ENCODE assay signal across 10 mouse cellular contexts in genomic region chr8:121200979-121201378, GRCm38 (mm10).
A peak's percentile ranks its signal among the peaks of the same experiment; 100 is the strongest.
DNase-seq lines count a peak whose midpoint lies in the region; ATAC-seq lines count a peak whose summit lies in the region.
"Had no signal": no experiment of that assay in that cellular context is flagged by ENCODE, and none has a peak within 500 bp of the region (broad histone marks: within the 10 kb centered on the region; RNA-seq: fewer than 3 reads in every experiment).

No protein-coding gene starts in this region.

- H3K4me1 ChIP-seq in liver, embryonic 12.5 days: no peaks in the 10 kb centered on the region
- H3K4me1 ChIP-seq in liver, embryonic 11.5 days (replicated peaks; ENCODE audit: control insufficient read depth, insufficient read depth, low read length): no peaks in the 10 kb centered on the region; the same call in 1 of the 2 replicates
- H3K4me1 ChIP-seq in stomach, embryonic 16.5 days (ENCODE audit: control insufficient read depth, insufficient read depth, low read length): peaks cover 20% of the 10 kb centered on the region

- no peaks in the 10 kb centered on the region for H3K9me3 ChIP-seq in liver, embryonic 12.5 days (replicated peaks)
- no peaks in the 10 kb centered on the region for H3K9me3 ChIP-seq in liver, embryonic 11.5 days (ENCODE audit: control insufficient read depth, low read length)
- H3K9me3 ChIP-seq in stomach, embryonic 16.5 days (replicated peaks; ENCODE audit: control insufficient read depth, low read length): no peaks in the 10 kb centered on the region

- intact Hi-C loops in heart, postnatal 10 days (cut with DNase I): no loop called here

- DNase-seq in liver, embryonic 11.5 days (ENCODE audit: low spot score): no peak
- DNase-seq in heart, postnatal 10 days: peak; percentile 47 to 48
- DNase-seq in kidney, postnatal 4 days: peak; percentile 58 to 69
- no peak for DNase-seq in Muller cell, postnatal 12 days (ENCODE audit: inconsistent ontology term)
- DNase-seq in cerebellum, adult 11-12 months: no peak
- DNase-seq: cerebellum, adult 9-10 months; right cerebral cortex, postnatal 25 days; thymus, adult 2 months had no signal

- 19% methylated on average over 3 of the region's 3 CpGs for WGBS in liver, embryonic 12.5 days (ENCODE audit: insufficient replicate concordance)
- WGBS in liver, embryonic 11.5 days: 42% methylated on average over 3 of the region's 3 CpGs
- WGBS in stomach, embryonic 16.5 days: 45% methylated on average over 3 of the region's 3 CpGs

- H3K36me3 ChIP-seq in liver, embryonic 12.5 days: no peaks in the 10 kb centered on the region
- no peaks in the 10 kb centered on the region for H3K36me3 ChIP-seq in liver, embryonic 11.5 days (ENCODE audit: control insufficient read depth, insufficient read depth, low read length)
- H3K36me3 ChIP-seq in stomach, embryonic 16.5 days (ENCODE audit: control insufficient read depth, insufficient read depth, low read length): no peaks in the 10 kb centered on the region

- H3K4me3 ChIP-seq in liver, embryonic 12.5 days: no peak overlapping the region
- H3K4me3 ChIP-seq in liver, embryonic 11.5 days (ENCODE audit: low read depth, low read length): no peak overlapping the region
- H3K4me3 ChIP-seq in stomach, embryonic 16.5 days (replicated peaks; ENCODE audit: low read length): no peak overlapping the region

- peaks cover 64% of the 10 kb centered on the region for H3K27me3 ChIP-seq in liver, embryonic 12.5 days (replicated peaks)
- peaks cover 10% of the 10 kb centered on the region for H3K27me3 ChIP-seq in liver, embryonic 11.5 days (replicated peaks; ENCODE audit: control insufficient read depth, insufficient read depth, low read length)
- H3K27me3 ChIP-seq in stomach, embryonic 16.5 days (ENCODE audit: control insufficient read depth, insufficient read depth, low read length): no peaks in the 10 kb centered on the region

- no peak overlapping the region for H3K4me2 ChIP-seq in liver, embryonic 12.5 days
- no peak overlapping the region for H3K4me2 ChIP-seq in liver, embryonic 11.5 days
- no peak overlapping the region for H3K4me2 ChIP-seq in stomach, embryonic 16.5 days (ENCODE audit: low read depth, low read length)

- ATAC-seq in liver, embryonic 12.5 days: 0 out of 2 replicates have a peak, but pooled peaks have one; percentile 10
- no peak for ATAC-seq in liver, embryonic 11.5 days (replicated peaks; ENCODE audit: low FRiP score)
- 0 out of 2 replicates have a peak, but pooled peaks have one; percentile 32 for ATAC-seq in stomach, embryonic 16.5 days (ENCODE audit: insufficient read depth, low FRiP score)

- H3K27ac ChIP-seq in liver, embryonic 12.5 days: no peak overlapping the region
- H3K27ac ChIP-seq in liver, embryonic 11.5 days (ENCODE audit: low read depth, low read length): no peak overlapping the region
- H3K27ac ChIP-seq in stomach, embryonic 16.5 days (ENCODE audit: low read length): no peak overlapping the region

- no peak overlapping the region for H3K9ac ChIP-seq in liver, embryonic 12.5 days
- H3K9ac ChIP-seq in liver, embryonic 11.5 days (ENCODE audit: low read depth, low read length): no peak overlapping the region
- no peak overlapping the region for H3K9ac ChIP-seq in stomach, embryonic 16.5 days (ENCODE audit: low read length)

Comparison
In these comparisons a context has a peak if more than half of its experiments do, and no peak if none do; other contexts are left out.
1. DNase-seq: peak in heart, postnatal 10 days (2 of 2) and kidney, postnatal 4 days (2 of 2); none in liver, embryonic 11.5 days (single experiment), Muller cell, postnatal 12 days (single experiment) and cerebellum, adult 11-12 months (single experiment).